Mouse (Mus musculus) spleen, adult 2 months (tissue): ENCODE measurements around the gene Cbarp. TPM values are rescaled to one million over a fixed set of nuclear protein-coding genes. Genes with fewer than 3 reads are reported as not detected.

Experiments used
- DNase-seq, 2 experiments: peaks; one replicate each; pipeline versions ENCODE4 v3.0.0 to v3.0.0-alpha.2; 2012 to 2021; ENCODE audit warnings: low spot score in 2 of 2, low read depth in 1 of 2
- H3K27ac ChIP-seq: fragments of 200-500 bp; 2 replicates; pipeline ENCODE4 v1.5.1; 2012; ENCODE audit warnings: low read length, inconsistent platforms; ENCODE audit not compliant: insufficient read depth
- H3K27me3 ChIP-seq: fragments of 200-500 bp; 2 replicates; pipeline ENCODE4 v1.6.1; 2012; ENCODE audit warnings: mild to moderate bottlenecking, moderate library complexity, low read length, inconsistent platforms; ENCODE audit not compliant: control insufficient read depth, insufficient read depth
- H3K36me3 ChIP-seq: fragments of 200-500 bp; 2 replicates; pipeline ENCODE4 v1.6.1; 2012; ENCODE audit warnings: mild to moderate bottlenecking, low read length, inconsistent platforms; ENCODE audit not compliant: control insufficient read depth, insufficient read depth
- H3K4me1 ChIP-seq: fragments of 200-500 bp; 2 replicates; pipeline ENCODE4 v1.6.1; 2011; ENCODE audit warnings: inconsistent platforms; ENCODE audit not compliant: control insufficient read depth, insufficient read depth, insufficient read length
- H3K4me3 ChIP-seq: fragments of 200-500 bp; 2 replicates; pipeline ENCODE4 v1.5.1; 2011; ENCODE audit warnings: mild to moderate bottlenecking, inconsistent platforms; ENCODE audit not compliant: insufficient read depth, insufficient read length; ENCODE audit errors: extremely low read depth
- CTCF ChIP-seq: fragments of 200-500 bp; IDR thresholded peaks from 2 replicates; pipeline ENCODE4 v1.5.1; 2011; ENCODE audit warnings: mild to moderate bottlenecking, inconsistent platforms; ENCODE audit not compliant: insufficient read depth, insufficient read length, insufficient replicate concordance; ENCODE audit errors: extremely low read depth
- POLR2A ChIP-seq: fragments of 200-500 bp; IDR thresholded peaks from 2 replicates; pipeline ENCODE4 v1.6.1; 2011; ENCODE audit warnings: low read depth, low read length, inconsistent platforms
- WGBS: fragments of 180-500 bp; shearing (Covaris S2); methylation state at CpG from one replicate; pipeline ENCODE4 v1.1.7; 2018; 5-methylcytosine and 5-hydroxymethylcytosine counted together
- polyA plus RNA-seq: library from polyadenylated mRNA; depleted of rRNA; stranded (reverse); fragments of >200 nt; gene quantifications from 2 replicates; pipeline ENCODE4 v1.2.3, GENCODE M21; 2012

The Cbarp gene
- polyA plus RNA-seq, 1 experiment: 11.9 TPM

- H3K36me3 ChIP-seq: peaks cover 37% of the 10 kb centered on the region
- TF ChIP-seq POLR2A (peak; percentile 52), CTCF (no peak)
- H3K27ac ChIP-seq: peak overlapping the region; percentile 96
- peak in 1 of 2 experiments; percentile 71 for DNase-seq
- H3K4me1 ChIP-seq: peaks cover 24% of the 10 kb centered on the region
- WGBS: 2% methylated on average over 54 of the region's 71 CpGs
- H3K27me3 ChIP-seq: no peaks in the 10 kb centered on the region
- H3K4me3 ChIP-seq: peak overlapping the region; percentile 77
Measured at GRCm38 (mm10) chr10:80150226-80151210, 9.9 kb upstream of the Cbarp start.

DNA sequence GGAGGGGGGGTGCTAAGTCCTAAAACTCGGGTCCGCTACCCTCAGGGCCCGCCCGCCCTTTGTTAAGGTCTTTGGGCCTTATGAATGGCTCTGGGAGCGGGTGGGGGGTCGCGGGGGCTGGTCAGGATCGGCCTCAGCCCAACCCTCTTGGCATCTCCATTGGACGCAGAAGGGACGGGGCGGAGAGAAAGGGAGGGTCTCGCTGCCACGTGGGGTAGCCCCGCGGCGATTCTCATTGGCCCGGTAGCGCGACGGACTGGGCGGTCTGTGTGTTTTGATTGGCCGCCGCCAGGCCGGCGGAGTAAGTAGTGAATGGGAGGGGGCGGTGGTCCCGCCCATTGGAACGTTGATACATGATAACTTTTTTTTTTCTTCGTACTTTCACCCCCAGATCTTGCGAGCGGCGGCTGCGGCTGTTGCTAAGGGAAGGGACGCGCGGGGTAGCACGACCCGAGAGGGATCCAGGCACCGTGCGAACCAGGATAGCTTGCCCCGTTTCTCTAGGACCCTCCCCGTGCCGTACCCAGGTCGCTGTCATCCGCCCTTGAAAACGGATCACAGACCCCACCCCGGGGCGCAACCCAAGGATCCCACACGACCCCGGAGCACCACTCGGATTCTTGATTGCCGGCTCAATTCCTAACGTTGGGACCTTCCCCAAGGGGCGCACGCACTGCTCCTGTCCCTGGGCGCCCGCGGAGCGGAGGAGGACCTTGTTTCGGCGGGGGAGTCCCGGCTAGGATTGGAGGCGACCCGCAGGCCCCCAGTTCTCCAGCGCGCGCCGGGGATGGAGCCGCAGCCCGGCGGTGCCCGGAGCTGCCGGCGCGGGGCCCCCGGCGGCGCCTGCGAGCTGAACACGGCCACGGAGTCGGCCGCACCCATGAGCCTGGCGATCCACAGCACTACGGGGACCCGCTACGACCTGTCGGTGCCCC lies 8.9 kb upstream of the Cbarp start:
- Histone ChIP-seq H3K4me1 (peaks cover 20% of the 10 kb centered on the region), H3K27ac (peak overlapping the region; percentile 96), H3K27me3 (no peaks in the 10 kb centered on the region), H3K4me3 (peak overlapping the region; percentile 82), H3K36me3 (peaks cover 32% of the 10 kb centered on the region)
- under 1% methylated on average over 88 of the region's 88 CpGs for WGBS
- DNase-seq: peak; percentile 95 to 96
- TF ChIP-seq POLR2A (peak; percentile 79), CTCF (no peak)

DNA sequence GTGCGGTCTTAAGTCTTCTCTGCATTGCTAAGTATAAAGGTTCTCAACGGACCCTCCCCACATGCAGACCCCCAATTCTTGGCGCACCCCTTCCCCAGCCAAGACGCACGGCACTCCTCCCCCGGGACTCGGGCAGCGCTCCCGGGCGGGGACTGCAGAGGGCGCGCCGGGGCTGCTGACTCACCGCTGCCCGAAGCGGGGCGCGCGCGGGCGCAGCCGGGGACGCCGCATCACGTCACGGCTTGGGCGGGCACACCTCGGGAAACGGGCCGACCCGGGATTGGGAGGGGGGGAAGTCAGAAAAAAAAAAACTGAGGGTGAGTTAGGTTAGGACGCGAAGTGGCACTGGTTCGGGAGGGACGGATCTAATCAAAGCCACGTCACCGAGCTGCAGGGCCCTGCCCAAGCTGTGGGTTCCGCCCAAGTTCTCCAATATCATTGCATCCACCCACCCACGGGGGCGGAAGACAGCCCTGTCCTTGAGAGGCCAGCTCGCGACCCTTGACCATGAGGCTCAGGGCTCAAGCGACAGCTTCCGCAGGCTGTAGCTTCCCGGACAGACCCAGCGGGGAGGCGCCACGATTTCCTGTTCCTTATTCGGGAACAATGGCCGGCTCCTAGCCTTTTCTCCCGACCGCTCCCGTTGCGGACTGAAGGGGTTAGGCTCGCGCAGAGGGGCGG lies 8.1 kb upstream of the Cbarp start:
- DNase-seq: peak; percentile 79 to 89
- 1% methylated on average over 57 of the region's 57 CpGs for WGBS

GRCm38 (mm10) chr10:80147719-80148601 lies 7.3 kb upstream of the Cbarp start, which contains the start of gene Midn:
TSS of gene Midn (plus strand) at chr10:80148272.
- DNase-seq: no peak
- TF ChIP-seq POLR2A: peak; percentile 56; the same call in 1 of the 2 replicates
- TF ChIP-seq CTCF: no peak
- Histone ChIP-seq H3K4me1 (peaks cover 17% of the 10 kb centered on the region), H3K36me3 (peaks cover 24% of the 10 kb centered on the region), H3K4me3 (peak within 1 kb of the TSS; percentile 82), H3K27ac (peak within 1 kb of the TSS; percentile 94), H3K27me3 (no peaks in the 10 kb centered on the region)
- WGBS: 1% methylated on average over 38 of the region's 42 CpGs

More for the DNA sequence above, 8.1 kb upstream of the Cbarp start:
- peak; percentile 71 for TF ChIP-seq CTCF
- TF ChIP-seq POLR2A: no peak
- Histone ChIP-seq H3K27me3 (no peaks in the 10 kb centered on the region), H3K27ac (peak overlapping the region; percentile 94), H3K4me3 (peak overlapping the region; percentile 82), H3K4me1 (peaks cover 20% of the 10 kb centered on the region), H3K36me3 (peaks cover 30% of the 10 kb centered on the region)

DNA sequence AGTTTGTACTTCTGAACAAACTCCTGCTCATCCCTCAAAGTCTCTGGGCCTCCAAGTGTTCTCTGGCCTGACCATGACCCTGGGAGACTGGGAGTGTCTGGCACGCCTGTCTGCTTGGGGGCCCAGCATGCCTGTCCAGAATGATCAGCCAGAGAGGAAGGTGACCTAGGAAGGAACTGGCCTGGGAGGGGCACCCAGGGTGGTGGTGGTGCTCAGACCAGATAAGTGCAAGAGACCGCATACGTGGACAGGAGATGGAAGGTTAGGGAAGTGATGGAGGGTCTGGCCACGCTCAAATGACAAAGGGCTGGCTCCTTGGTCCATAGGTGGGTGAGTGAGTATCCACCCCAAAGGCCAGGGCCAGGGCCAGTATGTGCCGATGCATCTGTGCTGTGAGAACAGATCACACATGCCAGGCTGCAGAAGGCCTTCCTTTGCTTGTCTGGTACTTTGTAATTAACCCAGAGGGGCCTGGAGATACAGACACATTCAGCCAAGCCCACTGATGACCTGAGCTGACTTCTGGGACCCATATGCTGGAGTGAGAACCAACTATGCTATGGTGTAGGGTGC lies 6.6 kb upstream of the Cbarp start:
- Histone ChIP-seq H3K36me3 (peaks cover 23% of the 10 kb centered on the region), H3K27ac (peak overlapping the region; percentile 94), H3K27me3 (no peaks in the 10 kb centered on the region), H3K4me1 (peaks cover 14% of the 10 kb centered on the region), H3K4me3 (no peak overlapping the region)
- WGBS: 86% methylated on average over 5 of the region's 5 CpGs
- TF ChIP-seq POLR2A (no peak), CTCF (no peak)
- DNase-seq: no peak
